Mouse (Mus musculus) neural tube, embryonic 11.5 days (tissue): ENCODE measurements at regions not wholly inside any gene's neighbourhood (a gene's known extent, or its start where the extent isn't known, plus 50 kb on each side); places are given as distances from the start of the nearest gene placed in this dataset.
"Not testable (repeated sequence)": the region's sequence is repeated elsewhere in the genome, so short reads cannot be mapped to it uniquely, and the experiment has no call there.

ENCODE experiments used
- ATAC-seq: fragments of 200-750 bp; cut with Nextera tagmentation; 2 replicates; pipeline ENCODE4 v1.8.0; 2017; ENCODE audit warnings: moderate number of reproducible peaks, mild to moderate bottlenecking, moderate TSS enrichment, moderate library complexity; ENCODE audit not compliant: insufficient read depth, low FRiP score, low TSS enrichment
- DNase-seq: peaks from one replicate; pipeline ENCODE4 v3.0.0-alpha.2; 2015; ENCODE audit warnings: low spot score
- H3K27ac ChIP-seq: fragments of 300-500 bp; sonication (generic); 2 replicates; pipeline ENCODE4 v1.5.1; 2014; ENCODE audit warnings: low read depth, mild to moderate bottlenecking, low read length
- H3K27me3 ChIP-seq: fragments of 300-500 bp; sonication (generic); 2 replicates; pipeline ENCODE4 v1.6.1; 2014; ENCODE audit warnings: mild to moderate bottlenecking, low read length, mixed read lengths; ENCODE audit not compliant: control insufficient read depth, insufficient read depth
- H3K36me3 ChIP-seq: fragments of 300-500 bp; sonication (generic); 2 replicates; pipeline ENCODE4 v1.6.1; 2014; ENCODE audit warnings: mild to moderate bottlenecking, low read length, moderate library complexity, mixed read lengths; ENCODE audit not compliant: control insufficient read depth, insufficient read depth
- H3K4me1 ChIP-seq: fragments of 300-500 bp; sonication (generic); 2 replicates; pipeline ENCODE4 v1.6.1; 2014; ENCODE audit warnings: low read length, mixed read lengths; ENCODE audit not compliant: control insufficient read depth, insufficient read depth
- H3K4me2 ChIP-seq: fragments of 300-500 bp; sonication (generic); 2 replicates; pipeline ENCODE4 v1.6.1; 2014; ENCODE audit warnings: low read depth, mild to moderate bottlenecking, moderate library complexity
- H3K4me3 ChIP-seq: fragments of 300-500 bp; sonication (generic); 2 replicates; pipeline ENCODE4 v1.5.1; 2014; ENCODE audit warnings: low read depth, low read length
- H3K9ac ChIP-seq: fragments of 300-500 bp; sonication (generic); 2 replicates; pipeline ENCODE4 v1.6.1; 2014; ENCODE audit warnings: mild to moderate bottlenecking, low read length
- H3K9me3 ChIP-seq: fragments of 300-500 bp; sonication (generic); 2 replicates; pipeline ENCODE4 v1.6.1; 2016; ENCODE audit warnings: low read length; ENCODE audit not compliant: control insufficient read depth
- WGBS: fragments of 180-500 bp; shearing (Covaris S2); extraction: QIAGEN DNeasy Blood & Tissue Kit; methylation state at CpG from one replicate; pipeline ENCODE4 v1.1.7; 2014; 5-methylcytosine and 5-hydroxymethylcytosine counted together

- DNase-seq = no peak
- ATAC-seq = no peak
- 72% methylated on average over 2 of the region's 2 CpGs for WGBS
Observed at GRCm38 (mm10) chr12:119527760-119528159, 213.7 kb downstream of the Macc1 start.

GRCm38 (mm10) chr12:119548376-119548775 is 234.3 kb downstream of the Macc1 start:
- H3K9me3 ChIP-seq, H3K36me3 ChIP-seq, ATAC-seq, H3K27ac ChIP-seq, H3K4me3 ChIP-seq, H3K9ac ChIP-seq, H3K4me2 ChIP-seq, DNase-seq, H3K4me1 ChIP-seq, H3K27me3 ChIP-seq: not testable (repeated sequence)
- WGBS = 85% methylated on average over 2 of the region's 2 CpGs

More at GRCm38 (mm10) chr12:119527760-119528159, 213.7 kb downstream of the Macc1 start:
- H3K27me3 ChIP-seq = no peaks in the 10 kb centered on the region
- H3K36me3 ChIP-seq = no peaks in the 10 kb centered on the region
- H3K9me3 ChIP-seq = no peaks in the 10 kb centered on the region
- H3K27ac ChIP-seq = no peak overlapping the region
- H3K4me2 ChIP-seq = no peak overlapping the region
- H3K4me1 ChIP-seq = no peaks in the 10 kb centered on the region
- H3K4me3 ChIP-seq = no peak overlapping the region
- no peak overlapping the region for H3K9ac ChIP-seq

DNA sequence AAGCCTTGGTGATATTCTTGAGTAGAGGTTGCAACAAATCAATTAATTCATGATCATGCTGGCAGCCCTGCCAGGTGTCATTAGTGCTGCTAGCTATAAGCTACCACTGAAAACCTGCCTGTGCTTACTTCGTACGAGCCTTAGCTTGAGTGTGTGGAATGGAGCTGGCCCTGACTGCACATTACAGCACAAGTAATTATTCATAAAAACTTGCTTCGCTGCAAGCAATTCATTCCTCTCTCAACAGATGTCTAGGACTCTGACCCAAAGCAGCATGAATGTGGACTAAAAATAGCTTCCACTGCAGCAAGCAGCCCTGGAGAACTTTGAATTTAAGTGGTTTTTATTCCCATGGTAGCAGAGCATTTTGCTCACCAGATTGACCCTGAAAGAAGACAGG is 262.6 kb downstream of the Macc1 start:
- peak; percentile 12 for DNase-seq
- no peak for ATAC-seq

DNA sequence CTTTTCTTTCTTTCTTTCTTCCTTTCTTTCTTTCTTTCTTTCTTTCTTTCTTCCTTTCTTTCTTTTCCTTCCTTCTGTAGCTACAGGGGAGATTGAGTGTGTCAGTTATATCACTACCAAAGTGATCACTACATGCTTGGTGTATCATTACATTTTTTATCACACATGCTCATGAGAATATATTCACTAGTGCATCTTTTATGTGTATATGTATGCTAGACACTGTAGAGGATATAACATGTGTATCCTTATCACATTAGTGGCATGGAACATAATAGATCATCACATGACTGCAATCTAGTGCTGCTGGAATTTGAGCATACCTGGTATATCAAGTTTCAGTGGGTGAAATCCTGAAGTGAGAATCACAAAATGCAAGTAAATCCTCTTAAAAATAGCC is 263.2 kb downstream of the Macc1 start:
- H3K27ac ChIP-seq = no peak overlapping the region
- H3K9ac ChIP-seq = no peak overlapping the region
- 0 out of 2 replicates have a peak, but pooled peaks cover under 1% of the 10 kb centered on the region for H3K9me3 ChIP-seq
- no peaks in the 10 kb centered on the region for H3K27me3 ChIP-seq
- DNase-seq = no peak
- no peak overlapping the region for H3K4me3 ChIP-seq
- ATAC-seq = no peak
- no peaks in the 10 kb centered on the region for H3K36me3 ChIP-seq
- H3K4me1 ChIP-seq = no peaks in the 10 kb centered on the region
- no peak overlapping the region for H3K4me2 ChIP-seq

More for the DNA sequence above, 262.6 kb downstream of the Macc1 start:
- Histone ChIP-seq H3K9me3 (peaks cover 3% of the 10 kb centered on the region; the same call in 1 of the 2 replicates), H3K4me1 (no peaks in the 10 kb centered on the region), H3K4me3 (no peak overlapping the region), H3K9ac (no peak overlapping the region), H3K36me3 (no peaks in the 10 kb centered on the region), H3K27ac (no peak overlapping the region), H3K4me2 (no peak overlapping the region), H3K27me3 (no peaks in the 10 kb centered on the region)
- 70% methylated on average over 3 of the region's 3 CpGs for WGBS

GRCm38 (mm10) chr12:119601361-119601760 is 287.3 kb downstream of the Macc1 start:
- DNase-seq = no peak
- H3K4me2 ChIP-seq = no peak overlapping the region
- H3K4me1 ChIP-seq = no peaks in the 10 kb centered on the region
- H3K27me3 ChIP-seq = no peaks in the 10 kb centered on the region
- no peak overlapping the region for H3K27ac ChIP-seq
- H3K36me3 ChIP-seq = no peaks in the 10 kb centered on the region
- no peak for ATAC-seq
- no peak overlapping the region for H3K9ac ChIP-seq
- no peak overlapping the region for H3K4me3 ChIP-seq
- H3K9me3 ChIP-seq = no peaks in the 10 kb centered on the region

DNA sequence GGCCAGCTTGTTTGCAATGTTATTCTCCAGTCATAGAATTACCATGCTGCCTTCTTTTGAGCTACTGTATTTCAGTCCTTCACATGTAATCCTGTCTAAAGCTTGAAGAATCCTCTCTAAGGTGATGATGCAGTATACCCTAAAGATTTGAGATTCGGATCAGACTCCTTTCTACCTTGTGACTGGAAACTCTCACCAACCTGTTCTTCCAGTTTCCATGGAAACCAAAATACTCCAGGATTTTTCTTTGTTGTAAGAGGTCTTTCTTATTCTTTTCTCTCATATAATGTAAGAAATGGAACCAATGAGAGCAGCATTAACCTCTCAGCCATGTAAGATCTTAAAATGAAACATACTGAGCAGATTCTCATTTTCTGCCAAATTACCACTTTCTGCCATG is 310.2 kb downstream of the Macc1 start:
- DNase-seq = no peak

DNA sequence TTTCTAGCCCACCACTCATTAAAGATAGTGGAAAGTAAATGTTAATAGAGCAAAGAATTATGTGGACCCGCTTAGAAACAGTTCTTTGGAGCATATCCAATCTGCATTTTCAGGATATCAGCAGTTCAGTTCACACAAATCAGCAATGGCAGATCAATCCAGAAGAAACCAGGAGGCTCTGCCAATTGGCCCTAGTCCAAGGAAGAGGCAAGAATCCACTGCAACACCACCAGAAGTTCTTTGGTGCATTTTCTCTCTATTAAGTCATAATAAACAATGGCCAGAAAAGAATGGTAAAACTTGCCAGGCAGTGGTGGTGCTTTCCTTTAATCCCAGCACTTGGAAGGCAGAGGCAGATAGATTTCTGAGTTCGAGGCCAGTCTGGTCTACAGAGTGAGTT is 290.3 kb upstream of the Tmem196 start:
- WGBS = 80% methylated on average over 2 of the region's 2 CpGs
- DNase-seq (no peak), ATAC-seq (no peak)
- H3K27ac ChIP-seq = no peak overlapping the region
- no peak overlapping the region for H3K4me3 ChIP-seq
- H3K36me3 ChIP-seq = no peaks in the 10 kb centered on the region
- H3K9ac ChIP-seq = no peak overlapping the region
- no peak overlapping the region for H3K4me2 ChIP-seq
- H3K9me3 ChIP-seq = no peaks in the 10 kb centered on the region
- no peaks in the 10 kb centered on the region for H3K27me3 ChIP-seq
- no peaks in the 10 kb centered on the region for H3K4me1 ChIP-seq

More for the DNA sequence above, 310.2 kb downstream of the Macc1 start:
- no peaks in the 10 kb centered on the region for H3K4me1 ChIP-seq
- no peaks in the 10 kb centered on the region for H3K9me3 ChIP-seq
- no peak overlapping the region for H3K27ac ChIP-seq
- no peak for ATAC-seq
- no peaks in the 10 kb centered on the region for H3K27me3 ChIP-seq
- H3K4me3 ChIP-seq = no peak overlapping the region
- WGBS = 62% methylated on average over 1 of the region's 1 CpGs
- no peaks in the 10 kb centered on the region for H3K36me3 ChIP-seq
- H3K9ac ChIP-seq = no peak overlapping the region
- no peak overlapping the region for H3K4me2 ChIP-seq
